Mouse (Mus musculus): ENCODE results near the gene Rapgef4.

Rapgef4 gene

GRCm38 (mm10) chr2:72148647-72149046 lies 167.6 kb downstream of the Rapgef4 start:
- DNase-seq (ENCODE audit: low spot score in 2 of 2): no peak

GRCm38 (mm10) chr2:72149059-72149458 lies 168.0 kb downstream of the Rapgef4 start:
- peak in 1 of 2 experiments; percentile 60 for DNase-seq (ENCODE audit: low spot score in 2 of 2)

DNA sequence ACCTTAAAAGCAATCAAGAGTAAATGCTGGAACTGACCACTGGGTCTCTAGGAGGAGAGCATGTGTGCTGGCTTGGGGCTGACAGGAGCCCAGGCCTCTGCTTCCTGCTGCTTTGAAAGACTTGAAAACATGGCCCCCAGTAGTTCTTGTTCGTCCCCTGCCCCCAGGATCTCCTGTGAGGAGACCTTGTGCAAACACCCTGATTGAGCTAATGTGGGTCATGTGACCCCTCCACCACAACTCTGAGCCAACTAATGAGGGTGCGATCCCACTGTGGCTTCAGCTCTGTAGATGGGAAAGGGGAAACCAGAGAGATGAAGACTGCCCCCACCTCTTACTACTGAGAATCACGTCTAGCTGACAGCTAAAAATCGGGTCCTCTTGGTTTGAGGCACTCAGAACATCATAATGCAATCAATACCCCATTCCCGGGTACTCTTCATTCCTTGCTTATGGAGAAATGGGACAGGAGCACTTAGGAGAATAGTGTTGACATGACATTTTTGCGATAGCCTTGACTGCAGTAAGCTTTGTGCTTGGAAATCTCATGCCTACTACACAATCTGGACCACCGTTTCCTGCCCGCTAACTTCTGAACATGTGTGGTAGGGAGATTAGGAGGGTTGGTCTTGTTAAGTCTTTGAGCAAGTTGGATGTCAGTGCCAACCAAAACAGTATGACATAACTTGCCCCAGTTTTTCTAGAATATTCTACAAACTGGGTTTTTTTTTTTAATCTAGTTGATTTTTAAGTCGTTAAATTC lies 170.9 kb downstream of the Rapgef4 start:
- DNase-seq (ENCODE audit: low spot score in 2 of 2): no peak

DNA sequence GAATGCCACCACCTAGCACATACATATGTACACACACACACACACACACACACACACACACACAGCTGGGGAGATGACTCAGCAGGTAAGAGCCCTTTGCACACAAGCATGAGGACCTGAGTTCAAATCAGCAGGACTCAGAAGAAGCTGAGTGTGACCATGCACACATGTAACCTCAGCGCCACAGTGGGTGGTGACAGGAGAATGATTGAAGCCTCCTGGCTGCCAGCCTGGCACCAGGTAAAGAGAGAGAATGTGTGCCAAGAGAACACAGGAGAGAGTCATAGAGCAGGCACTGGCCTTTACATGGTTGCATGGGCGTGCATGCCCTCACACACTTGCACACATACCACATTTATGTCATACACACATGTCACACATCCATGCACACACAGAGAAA lies 171.7 kb downstream of the Rapgef4 start:
- no peak for DNase-seq (ENCODE audit: low spot score in 2 of 2)

GRCm38 (mm10) chr2:72153851-72154250 lies 172.8 kb downstream of the Rapgef4 start:
- no peak for DNase-seq (ENCODE audit: low spot score in 2 of 2)

GRCm38 (mm10) chr2:72155102-72155773 lies 174.2 kb downstream of the Rapgef4 start:
- no peak for DNase-seq (ENCODE audit: low spot score in 2 of 2)

GRCm38 (mm10) chr2:72156484-72156883 lies 175.4 kb downstream of the Rapgef4 start:
- DNase-seq (ENCODE audit: low spot score in 2 of 2): no peak

GRCm38 (mm10) chr2:72157561-72157960 lies 176.5 kb downstream of the Rapgef4 start:
- no peak for DNase-seq (ENCODE audit: low spot score in 2 of 2)

DNA sequence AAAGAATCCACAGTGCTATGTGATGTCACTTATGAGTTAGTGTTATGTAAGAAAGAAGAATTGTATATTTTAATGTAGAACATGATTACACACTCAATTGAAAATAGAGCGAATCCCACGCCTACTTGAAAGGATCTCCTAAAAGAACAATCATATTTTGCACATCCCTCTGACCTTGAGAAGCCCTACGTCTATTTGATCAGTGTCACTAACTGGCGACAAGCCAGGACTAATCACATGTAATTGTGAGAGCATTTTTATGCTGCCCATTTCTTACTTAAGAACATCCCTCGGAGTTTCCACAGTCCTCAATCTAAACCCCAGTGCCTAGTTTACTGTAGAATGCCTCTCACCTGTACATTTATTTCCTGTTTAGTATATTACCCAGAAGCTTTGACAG lies 177.0 kb downstream of the Rapgef4 start:
- no peak for DNase-seq (ENCODE audit: low spot score in 2 of 2)

- no peak for DNase-seq (ENCODE audit: low spot score in 2 of 2)
These were observed 177.7 kb downstream of the Rapgef4 start for GRCm38 (mm10) chr2:72158691-72159225.

- DNase-seq (ENCODE audit: low spot score in 2 of 2): no peak
These were observed 178.2 kb downstream of the Rapgef4 start for GRCm38 (mm10) chr2:72159281-72159680.

DNA sequence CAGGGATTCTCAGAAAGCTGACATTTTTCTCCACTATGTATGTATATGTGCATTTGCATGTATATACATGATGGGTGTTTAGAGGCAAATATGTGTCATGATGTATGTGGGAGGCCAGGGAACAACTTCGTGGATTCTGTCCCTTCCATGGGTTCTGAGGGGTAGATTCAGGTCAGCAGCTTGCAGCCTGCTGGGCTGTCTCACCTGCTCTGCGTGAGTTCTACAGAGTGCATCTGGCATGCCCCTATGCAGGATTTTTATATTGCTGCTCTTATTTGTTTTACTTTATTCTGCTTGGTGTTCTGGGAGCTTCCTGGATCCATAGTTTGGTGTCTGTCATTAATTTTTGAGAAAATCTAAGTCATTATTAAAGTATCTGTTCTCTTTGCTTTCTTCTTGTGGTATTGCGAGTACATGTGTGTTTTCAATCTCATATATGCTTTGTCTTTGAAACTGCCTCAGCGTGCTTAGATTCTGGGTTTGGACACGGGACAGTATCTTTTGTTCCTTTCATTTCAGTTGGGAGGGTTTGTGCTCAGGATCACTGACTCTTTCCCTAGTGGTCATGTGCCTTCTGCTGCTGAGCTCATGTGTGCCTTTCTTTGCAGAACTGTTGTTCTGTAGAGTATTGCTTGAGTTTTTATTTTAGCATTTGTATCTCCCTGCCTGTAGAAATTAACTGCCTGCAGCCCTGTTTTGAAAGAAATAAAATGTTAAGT lies 184.3 kb downstream of the Rapgef4 start:
- no peak for DNase-seq (ENCODE audit: low spot score in 2 of 2)

DNA sequence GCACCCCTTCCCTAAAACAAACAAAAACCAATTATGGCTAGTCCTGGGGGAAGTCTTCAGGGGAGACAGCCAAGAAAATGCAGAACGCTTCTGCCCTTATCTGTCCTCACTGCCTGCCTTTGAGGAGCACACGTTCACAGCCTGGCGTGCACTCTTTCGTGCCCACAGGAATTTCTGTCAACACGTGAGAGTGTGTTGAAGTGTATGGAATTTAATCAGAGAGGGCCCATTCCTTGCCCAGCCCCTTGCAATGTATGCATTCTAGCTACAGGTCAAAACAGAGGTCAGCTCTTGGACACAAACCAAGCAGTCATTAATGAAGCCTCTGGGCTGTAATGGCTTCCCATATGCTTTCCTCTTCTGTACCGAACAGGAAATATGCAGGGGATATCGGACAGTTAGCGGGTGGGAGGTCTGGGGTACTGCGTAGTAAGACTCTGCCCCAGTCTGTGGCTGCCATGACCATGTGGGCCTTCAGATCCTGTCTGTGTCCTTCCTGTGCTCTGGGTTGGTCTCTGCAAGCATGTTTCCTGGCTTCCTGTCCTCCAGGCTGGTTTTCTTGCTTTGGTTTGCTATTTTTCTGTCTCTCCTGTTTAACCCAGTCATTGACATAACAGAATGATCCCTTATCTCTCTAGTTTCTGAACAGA lies 188.5 kb downstream of the Rapgef4 start:
- DNase-seq (ENCODE audit: low spot score in 2 of 2): no peak

DNA sequence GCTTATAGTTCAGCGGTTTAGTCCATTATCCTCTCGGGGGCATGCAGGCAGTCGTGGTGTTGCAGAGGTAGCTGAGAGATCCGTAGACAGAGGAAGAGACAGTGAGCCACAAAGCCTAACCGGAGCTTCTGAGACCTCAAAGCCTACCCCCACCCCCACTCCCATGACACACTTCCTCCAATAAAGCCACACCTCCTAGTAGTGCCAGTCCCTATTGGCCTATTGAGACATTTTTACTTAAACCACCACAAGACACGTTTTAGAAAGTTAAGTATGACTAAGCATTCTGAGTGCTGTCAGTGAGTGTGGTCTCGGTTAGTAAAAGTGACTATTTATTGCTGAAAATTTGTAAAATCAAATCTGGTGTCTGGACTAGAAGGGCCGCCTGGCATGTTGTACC lies 189.5 kb downstream of the Rapgef4 start:
- DNase-seq (ENCODE audit: low spot score in 2 of 2): no peak

GRCm38 (mm10) chr2:72171204-72171603 lies 190.2 kb downstream of the Rapgef4 start:
- no peak for DNase-seq (ENCODE audit: low spot score in 2 of 2)

DNA sequence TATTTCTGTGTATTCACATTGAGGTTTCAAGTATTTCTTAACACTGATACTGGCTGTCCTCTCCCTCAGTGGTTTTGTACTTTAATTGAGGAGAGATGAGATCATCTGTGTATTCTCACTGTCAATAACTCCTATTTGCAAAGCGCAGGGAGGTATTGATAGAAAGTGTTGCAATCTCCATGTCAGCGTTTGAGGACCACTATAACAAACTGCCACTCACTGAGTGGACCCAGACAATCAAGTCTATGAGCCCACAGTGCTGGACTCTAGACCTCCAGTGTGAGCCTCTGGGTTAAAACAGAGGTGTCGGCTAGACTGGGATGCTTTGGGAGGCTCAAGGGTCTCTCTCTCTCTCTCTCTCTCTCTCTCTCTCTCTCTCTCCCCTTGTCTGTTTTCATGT lies 192.0 kb downstream of the Rapgef4 start:
- DNase-seq (ENCODE audit: low spot score in 2 of 2): no peak

GRCm38 (mm10) chr2:72173844-72174243 lies 192.8 kb downstream of the Rapgef4 start:
- DNase-seq (ENCODE audit: low spot score in 2 of 2): no peak

GRCm38 (mm10) chr2:72175536-72175935 lies 194.5 kb downstream of the Rapgef4 start:
- no peak for DNase-seq (ENCODE audit: low spot score in 2 of 2)

GRCm38 (mm10) chr2:72175971-72176370 lies 194.9 kb downstream of the Rapgef4 start:
- no peak for DNase-seq (ENCODE audit: low spot score in 2 of 2)

DNA sequence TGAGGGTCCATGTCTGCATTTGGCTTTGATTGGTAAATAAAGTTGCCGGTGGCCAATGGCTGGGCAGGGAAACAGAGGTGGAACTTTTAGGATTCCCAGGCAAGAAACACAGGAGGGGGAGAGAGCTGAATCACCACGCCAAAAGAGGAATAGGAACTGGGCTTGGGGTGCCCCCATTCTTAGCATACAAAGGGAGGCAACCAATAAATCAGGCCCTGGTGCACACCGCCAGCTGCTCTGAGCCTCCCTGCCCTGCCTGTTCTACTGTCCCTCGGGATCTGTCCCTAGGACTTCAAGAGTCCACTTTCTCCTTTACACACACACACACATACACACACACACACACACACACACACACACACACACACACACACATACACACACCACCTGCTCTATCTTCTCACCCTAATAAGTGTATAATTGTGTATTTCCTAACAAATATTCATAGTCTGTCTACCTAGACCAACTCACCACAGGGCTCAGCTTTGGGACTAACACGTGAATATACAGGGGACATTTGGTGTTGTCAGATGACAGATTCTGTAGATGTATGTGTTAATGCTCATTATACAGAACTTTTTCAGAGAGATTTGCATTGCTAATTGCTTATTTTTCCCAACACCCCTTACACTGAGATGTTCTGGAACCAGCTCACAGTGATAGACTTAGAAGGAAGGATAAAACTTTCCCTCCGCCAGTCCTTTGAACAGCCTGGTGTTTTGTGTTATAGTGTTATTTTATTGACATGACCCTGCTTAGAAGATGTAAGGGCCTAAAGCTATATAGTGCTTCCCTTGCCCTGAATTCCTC lies 196.4 kb downstream of the Rapgef4 start:
- no peak for DNase-seq (ENCODE audit: low spot score in 2 of 2)

- no peak for DNase-seq (ENCODE audit: low spot score in 2 of 2)
These were observed 197.0 kb downstream of the Rapgef4 start for GRCm38 (mm10) chr2:72178025-72178424.

All from frontal cortex, postnatal 14 days (tissue).